Mouse (Mus musculus) hindbrain, embryonic 15.5 days (tissue): ENCODE measurements at regions not wholly inside any gene's neighbourhood (a gene's known extent, or its start where the extent isn't known, plus 50 kb on each side); places are given as distances from the start of the nearest gene placed in this dataset.

ENCODE experiments used
- ATAC-seq: fragments of 200-750 bp; cut with Nextera tagmentation; 2 replicates; pipeline ENCODE4 v1.8.0; 2017; ENCODE audit warnings: low read depth, moderate number of reproducible peaks, moderate TSS enrichment; ENCODE audit not compliant: low FRiP score
- H3K27ac ChIP-seq: fragments of 300-500 bp; sonication (generic); replicated peaks from 2 replicates; pipeline ENCODE4 v1.5.1; 2015; ENCODE audit warnings: mild to moderate bottlenecking, inconsistent platforms
- H3K27me3 ChIP-seq: fragments of 300-500 bp; sonication (generic); 2 replicates; pipeline ENCODE4 v1.6.1; 2015; ENCODE audit warnings: control low read depth, inconsistent platforms
- H3K36me3 ChIP-seq: fragments of 300-500 bp; sonication (generic); 2 replicates; pipeline ENCODE4 v1.6.1; 2015; ENCODE audit warnings: control low read depth, inconsistent platforms
- H3K4me1 ChIP-seq: fragments of 300-500 bp; sonication (generic); replicated peaks from 2 replicates; pipeline ENCODE4 v1.6.1; 2015; ENCODE audit warnings: control low read depth, inconsistent platforms
- H3K4me2 ChIP-seq: fragments of 300-500 bp; sonication (generic); 2 replicates; pipeline ENCODE4 v1.6.1; 2015; ENCODE audit warnings: moderate library complexity, mild to moderate bottlenecking, inconsistent platforms
- H3K4me3 ChIP-seq: fragments of 300-500 bp; sonication (generic); 2 replicates; pipeline ENCODE4 v1.5.1; 2015; ENCODE audit warnings: mild to moderate bottlenecking, inconsistent platforms
- H3K9ac ChIP-seq: fragments of 300-500 bp; sonication (generic); 2 replicates; pipeline ENCODE4 v1.6.1; 2015; ENCODE audit warnings: inconsistent platforms
- H3K9me3 ChIP-seq: fragments of 300-500 bp; sonication (generic); 2 replicates; pipeline ENCODE4 v1.6.1; 2016; ENCODE audit warnings: control low read depth, inconsistent platforms
- WGBS: fragments of 180-500 bp; shearing (Covaris S2); methylation state at CpG from one replicate; pipeline ENCODE4 v1.1.7; 2015; 5-methylcytosine and 5-hydroxymethylcytosine counted together

DNA sequence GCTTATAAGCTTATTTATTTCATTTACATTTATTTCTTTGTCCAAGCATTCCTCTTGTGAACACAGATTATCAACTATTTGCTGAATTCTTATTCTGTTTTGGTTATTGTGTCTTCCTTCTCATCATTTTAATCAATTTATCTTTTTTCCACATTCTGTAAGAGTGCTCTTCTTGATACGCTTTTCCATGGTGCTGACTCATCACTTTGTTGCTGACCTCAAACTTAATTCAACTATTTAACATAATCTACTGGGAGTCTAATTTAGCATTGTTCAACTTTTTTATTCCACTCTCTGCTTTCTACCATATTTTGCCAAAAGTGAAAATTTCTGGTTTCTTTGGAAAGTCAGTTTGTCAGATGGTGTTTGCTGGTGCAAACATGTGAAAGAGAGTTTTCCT lies 139.7 kb upstream of the Ngly1 start:
- Histone ChIP-seq H3K27me3 (no peaks in the 10 kb centered on the region), H3K9me3 (no peaks in the 10 kb centered on the region), H3K9ac (no peak overlapping the region), H3K4me2 (no peak overlapping the region), H3K4me3 (no peak overlapping the region), H3K4me1 (no peaks in the 10 kb centered on the region), H3K36me3 (no peaks in the 10 kb centered on the region), H3K27ac (no peak overlapping the region)
- ATAC-seq, result no peak
- WGBS, result 91% methylated on average over 1 of the region's 1 CpGs

DNA sequence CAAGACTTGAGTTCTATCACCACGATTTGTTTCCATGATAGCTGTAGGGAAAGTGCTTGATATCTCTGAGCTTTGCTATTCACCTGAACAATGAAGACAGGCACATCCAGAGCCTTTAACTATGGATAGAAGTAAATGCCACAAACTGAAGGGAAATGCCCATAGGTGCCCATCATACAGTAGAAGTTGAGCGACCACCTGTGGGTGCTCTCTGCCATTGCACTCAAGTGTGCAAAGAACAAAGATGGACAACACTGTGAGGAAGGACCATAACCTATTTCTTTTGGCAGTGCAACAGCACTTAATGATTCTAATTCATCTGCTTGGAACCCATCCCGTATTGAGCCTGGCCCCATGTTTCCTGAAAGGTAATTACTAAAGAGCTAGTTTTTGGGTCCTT lies 116.4 kb upstream of the Ngly1 start:
- Histone ChIP-seq H3K4me2 (no peak overlapping the region), H3K4me1 (no peaks in the 10 kb centered on the region), H3K36me3 (no peaks in the 10 kb centered on the region), H3K27me3 (no peaks in the 10 kb centered on the region), H3K27ac (no peak overlapping the region), H3K9me3 (no peaks in the 10 kb centered on the region), H3K9ac (no peak overlapping the region), H3K4me3 (no peak overlapping the region)
- ATAC-seq, result no peak
- 91% methylated on average over 3 of the region's 3 CpGs for WGBS

DNA sequence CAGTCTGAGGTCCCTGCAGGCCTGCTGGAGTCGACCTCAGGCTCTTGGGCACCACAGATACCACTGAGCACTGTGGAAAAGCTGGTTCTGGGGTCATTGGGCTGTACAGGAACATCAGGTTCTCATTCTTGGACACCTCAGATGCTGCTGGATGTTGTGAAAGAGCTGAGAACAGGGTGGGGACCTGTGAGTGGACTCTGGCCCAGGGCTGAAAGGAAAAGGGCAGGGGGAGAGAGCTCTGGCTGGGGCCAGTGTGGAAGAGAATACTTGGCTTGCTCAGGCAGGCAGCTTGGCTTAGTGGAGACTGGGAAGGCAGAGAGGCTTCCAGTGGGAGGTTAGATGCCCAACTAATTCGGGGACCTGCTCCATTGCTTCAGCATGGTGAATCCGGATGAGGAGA lies 115.7 kb upstream of the Ngly1 start:
- Histone ChIP-seq H3K9me3 (no peaks in the 10 kb centered on the region), H3K27ac (no peak overlapping the region), H3K36me3 (no peaks in the 10 kb centered on the region), H3K4me1 (no peaks in the 10 kb centered on the region), H3K4me3 (no peak overlapping the region), H3K4me2 (no peak overlapping the region), H3K27me3 (no peaks in the 10 kb centered on the region), H3K9ac (no peak overlapping the region)
- 85% methylated on average over 3 of the region's 3 CpGs for WGBS
- ATAC-seq, result no peak

DNA sequence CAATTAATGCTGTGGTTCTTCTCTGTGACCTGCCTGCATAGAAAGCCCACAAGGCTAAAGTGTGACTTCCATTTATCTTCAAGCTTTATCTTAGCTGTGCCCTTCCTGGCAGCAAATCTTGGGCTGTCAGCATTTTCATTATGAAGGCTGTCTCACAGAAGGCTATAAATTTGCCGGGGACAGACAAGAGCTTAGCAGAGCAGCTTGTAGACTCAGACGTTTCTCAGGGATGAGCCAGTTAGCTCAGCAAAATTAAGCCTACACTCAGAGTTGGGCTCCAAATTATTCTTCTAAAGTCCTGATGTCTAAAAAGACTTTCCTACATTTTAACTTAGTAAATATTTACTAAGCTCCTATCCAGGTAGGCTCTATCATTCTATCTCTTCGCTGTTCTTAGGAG lies 112.9 kb upstream of the Ngly1 start:
- Histone ChIP-seq H3K4me2 (no peak overlapping the region), H3K9me3 (no peaks in the 10 kb centered on the region), H3K36me3 (no peaks in the 10 kb centered on the region), H3K9ac (no peak overlapping the region), H3K4me3 (no peak overlapping the region), H3K4me1 (no peaks in the 10 kb centered on the region), H3K27me3 (no peaks in the 10 kb centered on the region), H3K27ac (no peak overlapping the region)
- 72% methylated on average over 3 of the region's 3 CpGs for WGBS
- ATAC-seq, result no peak

DNA sequence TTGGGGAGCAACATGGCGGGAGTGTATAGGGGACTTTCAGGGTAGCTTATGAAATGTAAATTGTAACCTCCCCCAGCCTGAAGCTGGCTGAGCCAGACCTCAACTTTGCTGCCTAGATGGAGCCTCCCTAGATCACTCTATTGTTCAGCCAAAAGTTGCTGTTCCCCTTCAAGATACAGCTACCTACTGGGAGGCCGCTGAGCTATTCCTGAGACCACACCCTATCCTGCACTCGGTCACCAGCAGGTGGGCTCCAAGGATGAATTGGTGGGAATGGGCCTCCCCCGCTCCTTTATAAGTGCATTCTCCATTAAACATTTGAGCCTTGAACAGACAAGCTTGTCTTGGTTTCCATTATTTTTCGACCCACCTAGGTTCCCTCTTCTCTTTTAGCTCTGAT lies 104.8 kb upstream of the Ngly1 start:
- no peak for ATAC-seq
- Histone ChIP-seq H3K36me3 (no peaks in the 10 kb centered on the region), H3K27me3 (no peaks in the 10 kb centered on the region), H3K4me3 (no peak overlapping the region), H3K27ac (no peak overlapping the region), H3K9me3 (no peaks in the 10 kb centered on the region), H3K4me1 (no peaks in the 10 kb centered on the region), H3K4me2 (no peak overlapping the region), H3K9ac (no peak overlapping the region)
- 87% methylated on average over 5 of the region's 5 CpGs for WGBS

DNA sequence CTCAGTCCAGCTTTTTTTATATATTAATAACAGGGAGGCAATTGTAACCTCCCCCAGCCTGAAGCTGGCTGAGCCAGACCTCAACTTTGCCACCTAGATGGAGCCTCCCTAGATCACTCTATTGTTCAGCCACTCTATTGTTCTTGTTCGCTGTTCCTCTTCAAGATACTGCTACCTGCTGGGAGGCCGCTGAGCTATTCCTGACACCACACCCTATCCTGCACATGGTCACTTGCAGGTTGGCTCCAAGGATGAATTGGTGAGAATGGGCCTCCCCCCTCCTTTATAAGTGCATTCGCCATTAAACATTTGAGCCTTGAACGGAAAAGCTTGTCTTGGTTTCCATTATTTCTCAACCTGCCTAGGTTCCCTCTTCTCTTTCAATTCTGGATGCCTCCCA lies 102.3 kb upstream of the Ngly1 start:
- H3K9ac ChIP-seq, result no peak overlapping the region
- WGBS, result 50% methylated on average over 4 of the region's 4 CpGs
- no peak for ATAC-seq
- no peak overlapping the region for H3K27ac ChIP-seq
- no peaks in the 10 kb centered on the region for H3K4me1 ChIP-seq
- no peaks in the 10 kb centered on the region for H3K27me3 ChIP-seq
- no peak overlapping the region for H3K4me3 ChIP-seq
- no peak overlapping the region for H3K4me2 ChIP-seq
- H3K36me3 ChIP-seq, result no peaks in the 10 kb centered on the region
- H3K9me3 ChIP-seq, result no peaks in the 10 kb centered on the region

DNA sequence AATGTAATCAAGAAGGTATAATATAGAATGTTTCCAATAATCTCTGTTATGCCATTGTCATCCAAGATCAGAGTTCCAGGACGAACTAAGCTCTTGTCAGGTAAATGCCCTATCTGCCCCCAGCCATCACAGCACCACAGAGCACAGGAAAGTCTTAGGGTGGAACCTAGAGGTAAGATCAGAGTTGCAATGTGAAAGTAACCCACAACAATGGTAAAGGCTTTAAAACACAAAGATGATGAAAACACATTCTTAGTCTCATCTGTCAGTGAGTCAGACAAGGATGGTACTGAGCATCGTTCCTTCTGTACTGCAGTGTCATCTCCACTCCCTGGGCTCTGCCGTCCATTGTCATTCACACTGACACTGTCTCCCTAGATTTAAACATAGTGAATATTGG lies 97.3 kb upstream of the Ngly1 start:
- Histone ChIP-seq H3K27ac (no peak overlapping the region), H3K27me3 (no peaks in the 10 kb centered on the region), H3K9me3 (no peaks in the 10 kb centered on the region), H3K4me2 (no peak overlapping the region), H3K36me3 (no peaks in the 10 kb centered on the region), H3K4me3 (no peak overlapping the region), H3K9ac (no peak overlapping the region), H3K4me1 (no peaks in the 10 kb centered on the region)
- WGBS, result 87% methylated on average over 3 of the region's 3 CpGs
- no peak for ATAC-seq

DNA sequence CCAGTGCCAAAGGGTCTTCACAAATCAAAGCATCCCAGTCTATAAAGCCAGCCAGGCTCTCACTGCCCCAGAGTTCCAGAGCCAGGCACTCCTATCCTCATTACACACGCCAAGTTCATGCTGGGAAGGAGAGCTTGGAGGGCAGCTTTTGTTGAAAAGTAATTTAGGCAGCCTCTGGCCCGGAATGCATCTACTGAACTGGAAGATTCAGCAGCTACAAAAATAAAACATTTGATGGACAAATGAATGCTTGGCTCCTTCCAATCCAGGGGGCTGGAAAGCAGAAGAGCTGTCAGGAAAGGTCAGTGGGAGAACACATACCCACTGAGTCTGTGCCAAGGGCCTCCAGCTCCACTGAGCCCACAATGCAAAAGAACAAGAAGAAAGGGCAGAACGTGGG lies 96.4 kb upstream of the Ngly1 start:
- no peak overlapping the region for H3K4me3 ChIP-seq
- H3K4me2 ChIP-seq, result no peak overlapping the region
- no peaks in the 10 kb centered on the region for H3K27me3 ChIP-seq
- no peak overlapping the region for H3K27ac ChIP-seq
- ATAC-seq, result peak; percentile 80
- no peaks in the 10 kb centered on the region for H3K4me1 ChIP-seq
- WGBS, result 38% methylated on average over 3 of the region's 3 CpGs
- H3K9me3 ChIP-seq, result no peaks in the 10 kb centered on the region
- no peaks in the 10 kb centered on the region for H3K36me3 ChIP-seq
- H3K9ac ChIP-seq, result no peak overlapping the region

DNA sequence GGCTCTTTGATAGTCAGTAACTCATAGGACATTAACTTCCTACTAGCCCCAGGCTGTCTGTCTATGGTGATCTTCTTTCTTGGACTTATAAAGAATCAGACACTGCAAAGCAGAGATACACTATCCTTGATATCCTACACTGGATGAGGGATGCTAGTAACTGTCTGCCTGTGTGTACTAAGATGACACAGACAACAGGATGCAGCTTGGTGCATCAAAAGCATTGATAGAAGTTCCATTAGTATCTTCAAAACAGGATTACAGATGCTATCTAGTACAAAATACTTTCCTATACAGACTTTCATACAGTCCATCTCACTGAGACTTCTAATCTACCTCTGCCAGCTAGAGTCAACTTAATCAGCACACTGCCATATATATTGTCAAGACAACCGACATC lies 94.0 kb upstream of the Ngly1 start:
- Histone ChIP-seq H3K36me3 (no peaks in the 10 kb centered on the region), H3K4me2 (no peak overlapping the region), H3K4me3 (no peak overlapping the region), H3K9ac (no peak overlapping the region), H3K27me3 (no peaks in the 10 kb centered on the region), H3K27ac (no peak overlapping the region), H3K9me3 (no peaks in the 10 kb centered on the region), H3K4me1 (no peaks in the 10 kb centered on the region)
- WGBS, result 88% methylated on average over 1 of the region's 1 CpGs
- no peak for ATAC-seq

DNA sequence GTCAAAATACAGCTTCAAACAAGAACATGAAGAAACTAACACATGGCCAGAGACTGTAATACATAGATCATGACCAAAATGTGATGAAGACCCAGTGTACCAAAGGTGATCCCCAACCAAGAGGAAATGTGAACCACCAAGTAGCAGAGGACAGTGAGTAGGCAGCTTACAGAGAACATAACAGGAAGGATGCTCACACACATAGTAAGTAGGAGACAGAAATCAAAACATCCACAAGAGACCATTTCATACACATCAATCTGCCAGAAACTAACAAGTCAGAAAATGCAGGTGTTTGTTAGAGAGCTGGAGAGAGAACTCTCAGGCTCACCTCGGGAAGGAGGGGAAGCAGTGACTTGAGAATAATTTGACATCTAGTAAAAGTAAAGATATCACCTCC lies 78.9 kb upstream of the Ngly1 start:
- Histone ChIP-seq H3K9me3 (no peaks in the 10 kb centered on the region), H3K27me3 (no peaks in the 10 kb centered on the region), H3K4me2 (no peak overlapping the region), H3K4me3 (no peak overlapping the region), H3K27ac (no peak overlapping the region), H3K36me3 (no peaks in the 10 kb centered on the region), H3K9ac (no peak overlapping the region), H3K4me1 (no peaks in the 10 kb centered on the region)
- no peak for ATAC-seq
- 63% methylated on average over 1 of the region's 1 CpGs for WGBS

DNA sequence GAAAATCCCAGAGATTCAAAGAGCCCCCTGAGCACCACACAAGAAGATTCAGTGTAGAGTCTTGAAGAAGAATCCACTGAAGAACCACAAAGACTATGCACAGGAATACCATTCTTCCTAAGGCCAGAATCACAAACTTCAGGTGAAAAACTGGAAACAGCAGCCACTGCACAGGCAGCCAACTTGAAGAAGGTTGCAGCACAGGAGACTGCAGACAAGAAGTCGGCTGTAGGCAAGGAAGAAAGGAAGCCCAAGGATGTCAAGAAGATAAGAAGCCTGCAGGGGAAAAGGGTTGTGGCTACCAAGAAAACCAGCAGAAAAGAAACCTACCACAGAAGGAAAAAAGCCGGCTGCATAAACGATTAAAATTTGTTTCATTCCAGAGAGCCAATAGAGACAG lies 76.8 kb upstream of the Ngly1 start:
- WGBS, result 91% methylated on average over 3 of the region's 3 CpGs
- Histone ChIP-seq H3K27ac (no peak overlapping the region), H3K4me3 (no peak overlapping the region), H3K27me3 (no peaks in the 10 kb centered on the region), H3K9ac (no peak overlapping the region), H3K4me1 (no peaks in the 10 kb centered on the region), H3K9me3 (no peaks in the 10 kb centered on the region; the same call in 1 of the 2 replicates), H3K4me2 (no peak overlapping the region), H3K36me3 (no peaks in the 10 kb centered on the region)
- ATAC-seq, result no peak

DNA sequence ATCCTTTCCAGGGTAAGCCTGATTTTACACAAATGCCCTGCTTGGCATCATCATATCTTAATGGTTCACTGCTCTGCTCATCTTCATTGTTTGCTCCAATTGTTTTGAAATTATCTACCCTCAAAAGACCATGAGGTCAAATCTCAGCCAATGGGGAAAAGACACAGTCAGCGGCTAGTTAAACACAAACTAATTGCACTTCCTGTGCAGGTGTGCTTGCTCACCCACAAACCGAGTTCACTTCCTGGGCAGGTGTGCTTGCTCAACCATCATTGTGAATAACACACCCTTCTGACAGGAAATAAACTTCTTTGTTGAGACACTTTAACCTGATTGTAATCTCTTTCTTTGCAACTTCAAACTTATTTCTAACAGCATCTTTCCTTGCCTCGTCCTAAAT lies 75.8 kb upstream of the Ngly1 start:
- Histone ChIP-seq H3K4me3 (no peak overlapping the region), H3K4me2 (no peak overlapping the region), H3K27ac (no peak overlapping the region), H3K36me3 (no peaks in the 10 kb centered on the region), H3K9me3 (no peaks in the 10 kb centered on the region; the same call in 1 of the 2 replicates), H3K4me1 (no peaks in the 10 kb centered on the region), H3K27me3 (no peaks in the 10 kb centered on the region), H3K9ac (no peak overlapping the region)
- no peak for ATAC-seq
- WGBS, result 83% methylated on average over 3 of the region's 3 CpGs

DNA sequence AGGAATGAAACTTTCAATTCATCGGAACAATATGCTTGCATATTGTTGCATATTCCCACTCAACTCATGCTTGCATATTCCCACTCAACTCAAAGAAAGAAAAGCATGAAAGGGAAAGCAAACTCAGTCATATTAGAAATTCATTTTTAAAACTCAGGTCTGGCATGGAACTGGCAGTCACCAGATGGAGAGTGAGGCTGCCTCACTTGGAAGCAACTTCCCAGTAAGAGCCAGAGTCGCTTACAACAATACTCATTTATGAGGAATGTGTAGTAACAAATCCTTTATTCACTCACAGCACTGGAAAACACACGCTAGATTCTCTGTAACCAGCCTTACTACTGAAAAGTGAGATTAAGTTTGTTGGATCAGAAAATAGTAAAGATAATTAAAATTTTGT lies 70.9 kb upstream of the Ngly1 start:
- ATAC-seq, result no peak
- no peak overlapping the region for H3K4me3 ChIP-seq
- H3K27me3 ChIP-seq, result no peaks in the 10 kb centered on the region
- H3K9me3 ChIP-seq, result no peaks in the 10 kb centered on the region; the same call in 1 of the 2 replicates
- no peak overlapping the region for H3K9ac ChIP-seq
- 92% methylated on average over 3 of the region's 3 CpGs for WGBS
- H3K4me1 ChIP-seq, result no peaks in the 10 kb centered on the region
- H3K36me3 ChIP-seq, result no peaks in the 10 kb centered on the region
- no peak overlapping the region for H3K27ac ChIP-seq
- H3K4me2 ChIP-seq, result no peak overlapping the region
